Mouse (Mus musculus): ENCODE data around the gene Ddx23. TPM values are rescaled to one million over a fixed set of nuclear protein-coding genes. Genes with fewer than 3 reads are reported as not detected.

Ddx23 gene
- polyA plus RNA-seq, 1 experiment from 2014 or later = 24.4 TPM

DNA sequence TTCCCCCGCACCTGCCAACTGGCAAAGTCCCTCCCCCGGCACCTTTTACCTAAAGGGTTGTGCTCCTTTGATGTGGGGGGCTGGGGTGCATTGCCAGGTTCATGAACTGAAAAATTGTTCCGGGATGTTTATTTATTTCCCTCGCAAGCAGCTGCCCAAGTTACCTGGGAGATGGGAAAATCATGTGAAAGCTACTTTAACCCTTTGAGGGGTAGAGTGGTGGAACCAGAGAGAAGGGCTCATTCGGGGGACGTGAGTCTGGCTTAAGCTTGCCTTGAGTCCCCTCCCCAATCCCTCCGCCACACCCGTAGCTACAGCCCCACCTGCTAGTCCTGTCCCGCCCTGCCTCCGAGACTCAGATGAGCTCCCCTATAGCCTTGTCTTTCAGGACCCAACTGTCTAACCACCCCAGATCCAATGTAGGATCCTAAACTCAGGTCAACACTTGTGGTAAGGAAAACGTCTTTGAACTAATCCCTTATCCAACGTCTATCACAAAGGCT is 52.5 kb downstream of the Ddx23 start:
- peak overlapping the region; percentile 90 for H3K9ac ChIP-seq (replicated peaks)
- H3K9me3 ChIP-seq = no peaks in the 10 kb centered on the region
- H3K4me2 ChIP-seq (replicated peaks) = peak overlapping the region; percentile 83
- H3K4me1 ChIP-seq = peaks cover 28% of the 10 kb centered on the region
- peak overlapping the region; percentile 80 for H3K4me3 ChIP-seq
- H3K27ac ChIP-seq (replicated peaks) = peak overlapping the region; percentile 79
- H3K36me3 ChIP-seq = no peaks in the 10 kb centered on the region
- 4% methylated on average over 12 of the region's 12 CpGs for WGBS
- no peaks in the 10 kb centered on the region for H3K27me3 ChIP-seq
- ATAC-seq (ENCODE audit: low FRiP score, low read depth) = no peak; the same call in 1 of the 2 replicates

GRCm38 (mm10) chr15:98609331-98610130 is 53.2 kb downstream of the Ddx23 start, which contains the start of gene Adcy6:
Adcy6 (minus strand) TSS chr15:98610076.
- H3K27me3 ChIP-seq = no peaks in the 10 kb centered on the region
- no peaks in the 10 kb centered on the region for H3K9me3 ChIP-seq
- peak; percentile 80 for ATAC-seq (ENCODE audit: low FRiP score, low read depth)

DNA sequence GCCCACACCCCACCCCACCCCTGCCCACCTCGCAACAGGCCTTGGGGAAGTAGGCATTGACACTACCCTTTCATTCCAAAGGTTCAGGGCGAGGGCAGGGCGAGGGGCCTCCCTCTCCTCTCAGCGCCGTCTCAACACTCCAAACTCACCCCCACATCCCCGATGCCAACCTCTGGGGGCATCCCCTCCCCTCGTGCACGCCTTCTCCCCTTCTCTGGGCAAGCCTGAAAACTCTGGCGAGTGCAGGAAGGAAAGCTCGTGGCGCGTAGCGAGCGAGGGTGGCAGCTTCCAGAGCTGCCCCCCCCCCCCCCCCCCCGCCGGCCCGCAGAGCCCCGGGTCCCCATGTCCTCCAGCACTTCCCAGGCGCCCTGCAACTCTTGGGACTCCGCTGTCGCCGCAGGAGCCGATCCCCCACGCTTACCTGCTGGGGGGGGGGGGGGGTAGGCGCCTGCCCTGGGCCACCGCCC is 53.9 kb downstream of the Ddx23 start:
- no peaks in the 10 kb centered on the region for H3K9me3 ChIP-seq
- peak overlapping the region; percentile 80 for H3K4me3 ChIP-seq
- H3K36me3 ChIP-seq = peaks cover 8% of the 10 kb centered on the region
- H3K9ac ChIP-seq (replicated peaks) = peak overlapping the region; percentile 90
- peak; percentile 38 for ATAC-seq (ENCODE audit: low FRiP score, low read depth)
- H3K27me3 ChIP-seq = no peaks in the 10 kb centered on the region
- peak overlapping the region; percentile 83 for H3K4me2 ChIP-seq (replicated peaks)
- peaks cover 28% of the 10 kb centered on the region for H3K4me1 ChIP-seq
- peak overlapping the region; percentile 79 for H3K27ac ChIP-seq (replicated peaks)
- WGBS = 0% methylated on average over 5 of the region's 26 CpGs

More at GRCm38 (mm10) chr15:98609331-98610130, 53.2 kb downstream of the Ddx23 start, which contains the start of gene Adcy6:
- peak within 1 kb of the TSS; percentile 90 for H3K9ac ChIP-seq (replicated peaks)
- peaks cover 1% of the 10 kb centered on the region for H3K36me3 ChIP-seq
- peak within 1 kb of the TSS; percentile 79 for H3K27ac ChIP-seq (replicated peaks)
- WGBS = under 1% methylated on average over 48 of the region's 75 CpGs
- peaks cover 28% of the 10 kb centered on the region for H3K4me1 ChIP-seq
- H3K4me3 ChIP-seq = peak within 1 kb of the TSS; percentile 80
- H3K4me2 ChIP-seq (replicated peaks) = peak within 1 kb of the TSS; percentile 83

DNA sequence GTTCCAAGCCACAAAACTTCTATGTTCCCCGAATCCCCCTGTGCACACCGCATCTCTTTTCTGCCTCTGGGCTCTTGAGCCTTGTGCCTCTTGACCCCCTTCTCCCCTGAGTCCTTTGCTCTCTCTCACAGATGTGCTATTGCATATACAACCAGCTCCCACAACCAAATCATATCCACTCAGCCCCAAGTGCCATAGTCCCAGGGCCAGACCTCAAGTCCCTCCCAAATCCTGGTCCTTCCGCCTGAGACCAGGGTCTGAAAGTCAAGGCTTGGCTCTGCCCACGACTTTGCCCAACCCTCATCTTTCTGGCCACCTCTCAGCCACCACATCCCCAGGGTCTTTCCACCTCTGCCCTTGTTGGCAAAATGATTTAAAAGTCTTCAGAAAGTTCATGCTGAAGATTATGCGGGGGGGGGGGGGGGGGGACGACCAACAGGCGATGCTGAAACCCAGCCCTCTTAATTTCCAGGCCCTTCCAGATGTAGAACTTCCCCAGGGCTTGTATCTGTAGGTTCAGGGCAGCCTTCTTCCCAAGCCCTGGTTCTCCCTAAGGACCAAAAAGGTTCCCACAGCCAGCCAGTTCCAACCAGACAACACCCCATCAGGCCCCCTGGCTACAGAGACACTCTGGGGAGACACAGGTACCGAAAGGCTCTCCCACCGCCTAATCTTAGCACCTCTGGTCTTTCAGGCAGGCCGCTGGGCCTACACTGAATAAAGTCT is 54.5 kb downstream of the Ddx23 start:
- Histone ChIP-seq H3K27ac (replicated peaks) (peak overlapping the region; percentile 79; the same call in 1 of the 2 replicates), H3K9me3 (no peaks in the 10 kb centered on the region), H3K4me3 (peak overlapping the region; percentile 80), H3K27me3 (no peaks in the 10 kb centered on the region), H3K36me3 (peaks cover 14% of the 10 kb centered on the region), H3K4me1 (peaks cover 28% of the 10 kb centered on the region), H3K9ac (replicated peaks) (peak overlapping the region; percentile 90), H3K4me2 (replicated peaks) (peak overlapping the region; percentile 83)
- 10% methylated on average over 10 of the region's 10 CpGs for WGBS
- ATAC-seq (ENCODE audit: low FRiP score, low read depth) = no peak; the same call in 1 of the 2 replicates

GRCm38 (mm10) chr15:98607557-98607956 is 55.1 kb downstream of the Ddx23 start:
- ATAC-seq (ENCODE audit: low FRiP score, low read depth) = no peak
- Histone ChIP-seq H3K4me2 (replicated peaks) (peak overlapping the region; percentile 83), H3K4me3 (peak overlapping the region; percentile 80), H3K27ac (replicated peaks) (no peak overlapping the region), H3K27me3 (no peaks in the 10 kb centered on the region), H3K4me1 (peaks cover 32% of the 10 kb centered on the region), H3K9me3 (no peaks in the 10 kb centered on the region), H3K36me3 (peaks cover 20% of the 10 kb centered on the region), H3K9ac (replicated peaks) (peak overlapping the region; percentile 90; the same call in 1 of the 2 replicates)
- WGBS = 55% methylated on average over 4 of the region's 4 CpGs

- H3K9ac ChIP-seq (replicated peaks) = no peak overlapping the region
- peaks cover 27% of the 10 kb centered on the region for H3K36me3 ChIP-seq
- H3K4me2 ChIP-seq (replicated peaks) = 0 out of 2 replicates have a peak overlapping the region, but pooled peaks have one; percentile 83
- ATAC-seq (ENCODE audit: low FRiP score, low read depth) = no peak
- 66% methylated on average over 9 of the region's 9 CpGs for WGBS
- no peak overlapping the region for H3K4me3 ChIP-seq
- H3K9me3 ChIP-seq = no peaks in the 10 kb centered on the region
- no peak overlapping the region for H3K27ac ChIP-seq (replicated peaks)
- H3K27me3 ChIP-seq = no peaks in the 10 kb centered on the region
- H3K4me1 ChIP-seq = peaks cover 39% of the 10 kb centered on the region
Observed at GRCm38 (mm10) chr15:98606739-98607138, 56.0 kb downstream of the Ddx23 start.

DNA sequence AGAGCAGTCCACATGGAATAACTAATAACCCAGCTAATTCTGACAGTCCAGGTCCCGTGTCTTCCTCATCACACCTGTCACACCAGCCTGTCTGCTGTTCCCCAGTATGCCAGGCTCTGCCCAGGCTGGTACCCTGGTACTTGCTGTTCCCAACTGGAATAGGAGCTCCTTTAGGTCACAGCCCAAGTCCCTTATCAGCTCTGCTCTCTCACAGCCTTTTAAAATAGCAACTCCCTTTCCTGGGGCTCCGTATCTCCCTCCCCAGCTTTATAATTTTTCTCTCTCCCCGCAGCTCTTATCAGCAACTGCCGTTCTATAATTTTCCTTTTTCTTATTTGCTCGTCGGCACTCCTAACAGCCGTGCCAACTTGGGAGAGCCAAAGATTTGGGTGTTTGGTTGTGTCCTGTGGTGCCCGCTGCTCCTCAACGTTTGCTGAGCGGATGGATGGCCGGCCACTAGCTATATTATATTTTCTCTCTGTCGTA is 56.6 kb downstream of the Ddx23 start:
- WGBS = 90% methylated on average over 12 of the region's 12 CpGs
- no peaks in the 10 kb centered on the region for H3K27me3 ChIP-seq
- peaks cover 39% of the 10 kb centered on the region for H3K4me1 ChIP-seq
- H3K4me2 ChIP-seq (replicated peaks) = no peak overlapping the region
- H3K9me3 ChIP-seq = no peaks in the 10 kb centered on the region
- H3K9ac ChIP-seq (replicated peaks) = no peak overlapping the region
- no peak overlapping the region for H3K4me3 ChIP-seq
- peaks cover 33% of the 10 kb centered on the region for H3K36me3 ChIP-seq
- ATAC-seq (ENCODE audit: low FRiP score, low read depth) = no peak
- no peak overlapping the region for H3K27ac ChIP-seq (replicated peaks)

DNA sequence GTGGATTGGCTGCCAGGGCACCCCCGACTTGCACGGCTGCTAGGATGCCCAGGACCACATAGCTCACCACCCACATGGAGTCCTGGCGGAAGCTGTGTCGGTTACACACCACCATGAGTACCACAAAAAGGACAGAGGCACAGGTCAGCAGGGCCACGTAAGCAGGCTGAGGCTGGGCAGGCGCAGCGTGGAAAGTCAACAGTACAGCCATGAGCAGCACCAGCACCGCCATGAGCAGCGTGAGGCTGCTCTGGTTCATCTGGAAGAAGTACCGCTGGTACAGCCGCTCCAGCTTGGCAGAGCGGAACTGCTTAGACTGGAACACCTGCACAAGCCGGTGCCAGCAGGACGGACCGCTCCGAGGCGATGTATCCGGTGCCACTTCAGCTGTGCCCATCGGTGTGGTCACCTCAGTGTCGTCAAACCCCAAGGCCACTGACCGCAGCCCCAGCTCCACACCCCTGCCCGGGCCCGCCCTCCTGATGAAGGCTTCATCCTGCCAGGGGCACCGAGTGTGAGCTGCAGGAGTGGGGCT is 58.6 kb downstream of the Ddx23 start:
- Histone ChIP-seq H3K9ac (replicated peaks) (no peak overlapping the region), H3K27ac (replicated peaks) (no peak overlapping the region), H3K9me3 (no peaks in the 10 kb centered on the region), H3K4me3 (no peak overlapping the region), H3K27me3 (no peaks in the 10 kb centered on the region), H3K4me2 (replicated peaks) (no peak overlapping the region), H3K36me3 (peaks cover 49% of the 10 kb centered on the region), H3K4me1 (peaks cover 37% of the 10 kb centered on the region)
- 96% methylated on average over 24 of the region's 24 CpGs for WGBS
- ATAC-seq (ENCODE audit: low FRiP score, low read depth) = no peak

- no peak overlapping the region for H3K9ac ChIP-seq (replicated peaks)
- no peak overlapping the region for H3K27ac ChIP-seq (replicated peaks)
- no peak overlapping the region for H3K4me2 ChIP-seq (replicated peaks)
- no peak overlapping the region for H3K4me3 ChIP-seq
- no peak for ATAC-seq (ENCODE audit: low FRiP score, low read depth)
- peaks cover 30% of the 10 kb centered on the region for H3K4me1 ChIP-seq
- H3K36me3 ChIP-seq = peaks cover 60% of the 10 kb centered on the region
- WGBS = 69% methylated on average over 4 of the region's 4 CpGs
- no peaks in the 10 kb centered on the region for H3K27me3 ChIP-seq
- no peaks in the 10 kb centered on the region for H3K9me3 ChIP-seq
Observed at GRCm38 (mm10) chr15:98602921-98603458, 59.7 kb downstream of the Ddx23 start.

DNA sequence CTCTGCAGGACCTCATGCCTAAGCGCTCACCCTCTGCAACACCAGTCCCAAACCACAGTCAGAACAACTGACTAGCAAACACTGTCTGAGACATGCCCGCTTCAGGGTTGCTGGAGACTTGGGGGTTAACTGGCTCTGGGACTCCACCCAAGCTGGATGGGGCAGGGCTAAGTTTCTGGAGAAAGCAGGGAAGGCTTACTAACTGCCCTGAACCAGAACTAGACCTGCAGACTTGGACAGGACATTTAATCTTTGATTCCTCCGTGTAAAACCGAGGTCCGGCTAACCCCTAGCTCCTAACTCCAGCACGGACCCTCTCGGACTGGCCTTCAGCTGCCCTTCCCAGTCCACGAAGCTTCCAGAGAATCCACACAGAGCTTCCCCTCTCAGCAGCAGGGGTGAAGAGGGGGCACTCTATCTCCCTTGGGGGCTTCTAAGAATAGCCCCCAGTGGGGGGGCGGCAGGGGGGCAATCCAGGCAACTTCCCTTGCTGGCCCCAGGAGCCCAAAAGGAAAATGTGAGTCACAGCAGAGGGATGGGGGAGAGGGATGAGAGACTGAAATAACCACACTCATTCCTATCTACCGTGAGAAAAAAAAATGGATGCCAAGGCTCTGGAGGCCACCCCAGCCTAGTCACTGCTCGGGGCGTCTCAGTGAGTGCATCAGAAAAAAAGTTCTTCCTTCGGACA is 60.4 kb downstream of the Ddx23 start:
- Histone ChIP-seq H3K4me3 (no peak overlapping the region), H3K36me3 (peaks cover 66% of the 10 kb centered on the region), H3K4me1 (peaks cover 24% of the 10 kb centered on the region), H3K4me2 (replicated peaks) (no peak overlapping the region), H3K9me3 (no peaks in the 10 kb centered on the region), H3K27me3 (no peaks in the 10 kb centered on the region), H3K9ac (replicated peaks) (0 out of 2 replicates have a peak overlapping the region, but pooled peaks have one; percentile 1), H3K27ac (replicated peaks) (no peak overlapping the region)
- 66% methylated on average over 13 of the region's 13 CpGs for WGBS
- no peak for ATAC-seq (ENCODE audit: low FRiP score, low read depth)

GRCm38 (mm10) chr15:98601832-98602190 is 60.9 kb downstream of the Ddx23 start:
- Histone ChIP-seq H3K36me3 (peaks cover 72% of the 10 kb centered on the region), H3K27ac (replicated peaks) (no peak overlapping the region), H3K4me3 (no peak overlapping the region), H3K27me3 (no peaks in the 10 kb centered on the region), H3K4me1 (peaks cover 18% of the 10 kb centered on the region), H3K9ac (replicated peaks) (0 out of 2 replicates have a peak overlapping the region, but pooled peaks have one; percentile 1), H3K4me2 (replicated peaks) (no peak overlapping the region), H3K9me3 (no peaks in the 10 kb centered on the region)
- ATAC-seq (ENCODE audit: low FRiP score, low read depth) = no peak
- 84% methylated on average over 7 of the region's 7 CpGs for WGBS
